24 mouse cellular contexts compared by ENCODE assay signal in genomic region chr12:80383478-80383877, GRCm38 (mm10). TPM values are rescaled to one million over a fixed set of nuclear protein-coding genes. Genes with fewer than 3 reads are reported as not detected.
DNase-seq lines count a peak whose midpoint lies in the region; ATAC-seq and TF ChIP-seq lines count a peak whose summit lies in the region.
"Had no signal": no experiment of that assay in that cellular context is flagged by ENCODE, and none has a peak within 500 bp of the region (broad histone marks: within the 10 kb centered on the region; RNA-seq: fewer than 3 reads in every experiment).

No protein-coding gene starts in this region.

- WGBS in heart, postnatal 0 days: 40% methylated on average over 8 of the region's 8 CpGs

- peaks cover 5% of the 10 kb centered on the region for H3K4me1 ChIP-seq in heart, postnatal 0 days (ENCODE audit: control insufficient read depth, insufficient read depth)

- H3K27ac ChIP-seq in heart, postnatal 0 days (ENCODE audit: low read depth): peak overlapping the region; percentile 54
- H3K27ac ChIP-seq: embryonic facial prominence, embryonic 10.5 days; forebrain, embryonic 15.5 days; hindbrain, embryonic 15.5 days; liver, embryonic 13.5 days; macrophage had no signal

- 0 out of 2 replicates have a peak, but pooled peaks cover 3% of the 10 kb centered on the region for H3K36me3 ChIP-seq in heart, postnatal 0 days (replicated peaks; ENCODE audit: control insufficient read depth, insufficient read depth, low read length)
- H3K36me3 ChIP-seq: forebrain, embryonic 15.5 days had no signal

- H3K27me3 ChIP-seq in heart, postnatal 0 days (ENCODE audit: control insufficient read depth, insufficient read depth, low read length): no peaks in the 10 kb centered on the region
- H3K27me3 ChIP-seq: CH12.LX; forebrain, embryonic 15.5 days; hindbrain, embryonic 15.5 days; liver, embryonic 13.5 days had no signal

- H3K9ac ChIP-seq in heart, postnatal 0 days (replicated peaks; ENCODE audit: low read depth, low read length): no peak overlapping the region
- H3K9ac ChIP-seq: forebrain, embryonic 15.5 days; hindbrain, embryonic 15.5 days; liver, embryonic 13.5 days had no signal

- peak; percentile 53 for ATAC-seq in heart, postnatal 0 days (ENCODE audit: insufficient read depth, low read depth)
- ATAC-seq: forebrain, embryonic 15.5 days; midbrain, embryonic 16.5 days had no signal

- no peak overlapping the region for H3K4me2 ChIP-seq in heart, postnatal 0 days (ENCODE audit: low read depth, low read length)
- H3K4me2 ChIP-seq: forebrain, embryonic 15.5 days; hindbrain, embryonic 15.5 days; liver, embryonic 13.5 days had no signal

- intact Hi-C loops in heart, postnatal 10 days (cut with DNase I): no loop called here
- intact Hi-C loops in heart, postnatal 25 days (cut with DNase I): no loop called here

- no peaks in the 10 kb centered on the region for H3K9me3 ChIP-seq in heart, postnatal 0 days (replicated peaks; ENCODE audit: control insufficient read depth, low read length)
- H3K9me3 ChIP-seq: embryonic facial prominence, embryonic 10.5 days; forebrain, embryonic 15.5 days; G1E; hindbrain, embryonic 15.5 days; liver, embryonic 13.5 days had no signal

- DNase-seq in heart, adult 11 months: peak; percentile 84
- no peak for DNase-seq in heart, postnatal 10 days
- no peak for DNase-seq in heart, postnatal 0 days (ENCODE audit: low spot score)
- DNase-seq in heart, postnatal 25 days (ENCODE audit: low spot score): no peak
- peak; percentile 17 for DNase-seq in kidney, postnatal 14 days
- no peak for DNase-seq in kidney, adult 18-20 months
- DNase-seq in adipocyte (ENCODE audit: low spot score): peak; percentile 47
- DNase-seq: B cell, adult 2 months; cerebellum, adult 11-12 months; cerebellum, postnatal 10 days; layer of hippocampus, adult 9-11 months; liver, embryonic 13.5 days; lung, adult 2 months; right cerebral cortex, adult 18-20 months; right cerebral cortex, postnatal 4 days; thymus, postnatal 14 days had no signal

- TF ChIP-seq EP300 in heart, postnatal 0 days (IDR thresholded peaks at IDR 0.05; ENCODE audit: low read depth): no peak

- H3K4me3 ChIP-seq in heart, postnatal 0 days (ENCODE audit: low read depth, low read length): no peak overlapping the region
- H3K4me3 ChIP-seq: embryonic facial prominence, embryonic 10.5 days; forebrain, embryonic 15.5 days; hindbrain, embryonic 15.5 days; liver, embryonic 13.5 days; myocyte had no signal

- TF ChIP-seq CTCF in heart, postnatal 0 days (IDR thresholded peaks at IDR 0.05; ENCODE audit: low read depth): no peak

RNA-seq across cellular contexts. Expression of gene Dcaf5, which starts 52.9 kb away (rescaled TPM):
- 10 to 100 TPM; 34.0 to 42.4 TPM for total RNA-seq in heart, postnatal 10 days (2021)
- 22.0 and 25.0 TPM in 2 replicates for total RNA-seq in heart, postnatal 0 days (2014; rRNA removed; ENCODE audit: low replicate concordance)
- 7.1 and 7.9 TPM in 2 replicates for polyA plus RNA-seq in heart, postnatal 0 days (2015; fragmentation: Nextera tagmentation; extraction: Ambion mirVana)
- total RNA-seq in heart, postnatal 25 days (2021): 10 to 100 TPM; 33.0 to 35.4 TPM

Comparison
In these comparisons a context has a peak if more than half of its experiments do, and no peak if none do; other contexts are left out.
1. DNase-seq: peak in heart, adult 11 months (single experiment), kidney, postnatal 14 days (single experiment) and adipocyte (single experiment); none in heart, postnatal 10 days (0 of 2), heart, postnatal 0 days (single experiment), heart, postnatal 25 days (single experiment) and kidney, adult 18-20 months (single experiment).